Mouse (Mus musculus) adrenal gland, postnatal 10 days (tissue): ENCODE measurements at regions not wholly inside any gene's neighbourhood (a gene's known extent, or its start where the extent isn't known, plus 50 kb on each side); places are given as distances from the start of the nearest gene placed in this dataset.

Source experiments
- DNase-seq: peaks from one replicate; pipeline ENCODE4 v3.0.0; 2021; ENCODE audit warnings: mixed read lengths

- DNase-seq: no peak
These were observed 486.9 kb upstream of the Gm9747 start for GRCm38 (mm10) chr1:81746013-81746412.

- no peak for DNase-seq
These were observed 485.9 kb upstream of the Gm9747 start for GRCm38 (mm10) chr1:81747025-81747424.

- DNase-seq: no peak
These were observed 478.8 kb upstream of the Gm9747 start for GRCm38 (mm10) chr1:81754067-81754466.

- DNase-seq: no peak
These were observed 477.6 kb upstream of the Gm9747 start for GRCm38 (mm10) chr1:81755281-81755680.

- DNase-seq: no peak
These were observed 477.2 kb upstream of the Gm9747 start for GRCm38 (mm10) chr1:81755694-81756093.

GRCm38 (mm10) chr1:81759919-81760318, 473.0 kb upstream of the Gm9747 start:
- no peak for DNase-seq

- DNase-seq: no peak
These were observed 461.2 kb upstream of the Gm9747 start for GRCm38 (mm10) chr1:81771704-81772103.

- no peak for DNase-seq
These were observed 452.3 kb upstream of the Gm9747 start for GRCm38 (mm10) chr1:81780583-81780982.

GRCm38 (mm10) chr1:81784305-81784704, 448.6 kb upstream of the Gm9747 start:
- no peak for DNase-seq

- no peak for DNase-seq
These were observed 438.1 kb upstream of the Gm9747 start for GRCm38 (mm10) chr1:81794771-81795170.

- DNase-seq: no peak
These were observed 437.5 kb upstream of the Gm9747 start for GRCm38 (mm10) chr1:81795399-81795798.

GRCm38 (mm10) chr1:81811591-81811990, 421.3 kb upstream of the Gm9747 start:
- DNase-seq: no peak

GRCm38 (mm10) chr1:81818884-81819283, 414.0 kb upstream of the Gm9747 start:
- no peak for DNase-seq

GRCm38 (mm10) chr1:81841966-81842365, 390.9 kb upstream of the Gm9747 start:
- DNase-seq: no peak

GRCm38 (mm10) chr1:81850462-81851144, 382.3 kb upstream of the Gm9747 start:
- DNase-seq: peak; percentile 4

GRCm38 (mm10) chr1:81859464-81859863, 373.4 kb upstream of the Gm9747 start:
- no peak for DNase-seq

GRCm38 (mm10) chr1:81864571-81864970, 368.3 kb upstream of the Gm9747 start:
- DNase-seq: peak; percentile 2

GRCm38 (mm10) chr1:81886940-81887531, 345.9 kb upstream of the Gm9747 start:
- no peak for DNase-seq

GRCm38 (mm10) chr1:81897241-81897640, 335.7 kb upstream of the Gm9747 start:
- peak; percentile 48 for DNase-seq

GRCm38 (mm10) chr1:81900843-81901242, 332.1 kb upstream of the Gm9747 start:
- DNase-seq: no peak

GRCm38 (mm10) chr1:81904056-81904455, 328.9 kb upstream of the Gm9747 start:
- no peak for DNase-seq

GRCm38 (mm10) chr1:81912607-81913006, 320.3 kb upstream of the Gm9747 start:
- no peak for DNase-seq

- DNase-seq: no peak
These were observed 319.3 kb upstream of the Gm9747 start for GRCm38 (mm10) chr1:81913561-81913964.

GRCm38 (mm10) chr1:81916840-81917239, 316.1 kb upstream of the Gm9747 start:
- no peak for DNase-seq
